Mouse (Mus musculus): ENCODE results near the gene Nrcam.

Nrcam gene

DNA sequence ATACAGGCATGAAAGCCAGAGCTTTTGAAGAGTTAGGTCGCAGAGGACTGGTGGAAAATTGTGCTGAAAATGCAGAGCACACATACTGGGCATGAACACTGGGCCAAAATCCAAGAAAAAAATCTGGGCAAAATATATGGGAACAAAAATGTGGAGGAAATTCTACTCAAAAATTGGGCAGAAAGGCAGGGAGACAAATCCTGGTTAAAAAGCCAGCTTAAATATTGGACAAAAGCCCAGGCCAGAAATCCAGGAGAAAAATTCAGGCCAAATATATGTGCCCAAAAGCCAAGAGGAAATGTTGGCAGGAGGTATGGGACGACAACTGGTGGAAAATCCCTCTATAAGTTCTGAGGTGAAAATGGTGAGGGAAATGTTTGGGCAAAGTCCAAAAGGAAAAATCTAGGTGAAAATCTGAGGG is 288.3 kb downstream of the Nrcam start:
- DNase-seq (ENCODE audit: low spot score), result no peak

DNA sequence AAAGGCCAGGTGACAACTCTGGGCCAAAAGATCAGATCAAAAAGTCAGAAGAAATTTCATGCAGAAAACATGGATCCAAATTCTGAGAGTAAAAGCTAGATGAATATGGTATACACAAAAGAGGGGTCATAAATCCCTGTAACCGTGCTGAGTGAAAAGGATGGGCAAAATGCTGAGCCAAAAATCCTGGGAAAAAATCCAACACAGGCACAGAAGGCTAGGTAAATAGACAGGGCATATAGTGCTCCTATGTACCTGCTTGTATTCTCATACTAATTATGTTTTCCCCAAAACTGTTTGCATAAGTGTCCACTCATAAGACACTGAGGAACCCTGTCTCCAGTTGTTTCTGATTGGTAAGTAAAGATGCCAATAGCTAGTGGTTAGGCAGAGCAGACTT is 288.8 kb downstream of the Nrcam start:
- no peak for DNase-seq (ENCODE audit: low spot score)

DNA sequence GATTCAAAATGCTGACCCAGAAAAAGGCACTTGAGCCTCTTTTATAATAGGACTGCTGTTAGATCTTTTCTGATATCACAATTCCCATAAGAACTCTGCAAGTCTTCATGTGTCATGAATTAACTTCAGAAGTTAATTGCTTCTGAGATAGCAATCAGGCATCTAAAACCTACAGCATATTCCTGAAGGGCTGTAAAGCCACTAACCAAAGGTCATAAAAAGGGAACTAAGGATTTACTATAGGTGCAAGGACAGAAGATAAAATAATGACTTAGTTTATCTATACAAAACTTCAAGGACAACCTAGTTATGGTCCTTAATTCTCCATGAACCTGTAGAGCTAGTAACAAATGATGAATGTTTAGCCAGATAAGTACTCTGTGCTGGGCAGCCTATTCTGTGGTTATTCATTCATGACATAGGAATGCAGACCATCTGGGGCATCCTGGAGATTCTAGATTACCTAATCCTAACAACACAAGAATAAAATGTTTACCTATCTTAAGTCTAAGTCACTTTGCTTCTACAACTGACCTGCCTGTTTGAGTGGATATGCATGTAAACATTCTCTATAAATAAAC is 310.7 kb downstream of the Nrcam start:
- no peak for DNase-seq (ENCODE audit: low spot score)

DNA sequence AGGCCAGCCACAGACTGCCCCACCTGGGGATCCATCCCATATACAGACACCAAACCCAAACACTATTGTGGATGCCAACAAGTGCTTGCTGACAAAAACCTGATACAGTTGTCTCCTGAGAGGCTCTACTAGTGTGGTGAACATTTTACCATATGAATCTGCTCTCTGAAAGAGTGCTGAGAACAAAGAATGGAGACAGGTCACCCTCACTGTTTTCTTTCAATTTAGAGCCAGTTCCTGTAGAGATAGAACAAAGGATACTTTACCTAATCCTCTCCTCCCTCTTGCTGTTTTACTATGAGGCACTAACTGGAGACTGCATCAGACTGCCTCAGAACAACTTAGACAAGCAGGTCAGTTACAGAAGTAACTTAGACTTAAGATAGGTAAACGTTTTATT is 311.9 kb downstream of the Nrcam start:
- DNase-seq (ENCODE audit: low spot score), result no peak
